Mouse (Mus musculus): ENCODE results near the gene Ptgir.

GRCm38 (mm10) chr7:16944061-16944807 lies 37.9 kb downstream of the Ptgir start, which contains the start of gene Pnmal2:
- TF ChIP-seq CTCF (IDR thresholded peaks at IDR 0.05; ENCODE audit: low read depth, low read length) = no peak
- 0 out of 2 replicates have a peak, but pooled peaks have one; percentile 33 for TF ChIP-seq EP300 (IDR thresholded peaks at IDR 0.05; ENCODE audit: insufficient read depth, low read depth, low read length)
- peak; percentile 11 for TF ChIP-seq POLR2A (IDR thresholded peaks at IDR 0.05; ENCODE audit: insufficient read depth, low read length)
